Mouse (Mus musculus) liver, embryonic 14.5 days (tissue): ENCODE data around the gene Gm11020. TPM values are rescaled to one million over a fixed set of nuclear protein-coding genes. Genes with fewer than 3 reads are reported as not detected.
"Not testable (repeated sequence)": the region's sequence is repeated elsewhere in the genome, so short reads cannot be mapped to it uniquely, and the experiment has no call there.

ENCODE experiments used
- ATAC-seq: fragments of 200-750 bp; cut with Nextera tagmentation; 2 replicates; pipeline ENCODE4 v1.8.0; 2017; ENCODE audit warnings: moderate number of reproducible peaks, mild to moderate bottlenecking, moderate library complexity; ENCODE audit not compliant: insufficient read depth
- DNase-seq, 3 experiments: peaks; one replicate each; pipeline ENCODE4 v3.0.0-alpha.2; 2012 to 2013; ENCODE audit warnings: low read depth in 3 of 3, low spot score in 3 of 3
- H3K27ac ChIP-seq: fragments of 300-500 bp; sonication (generic); 2 replicates; pipeline ENCODE4 v1.5.1; 2014; ENCODE audit warnings: moderate library complexity, mild to moderate bottlenecking, control low read depth, inconsistent platforms
- H3K27me3 ChIP-seq: fragments of 300-500 bp; sonication (generic); 2 replicates; pipeline ENCODE4 v1.6.1; 2014; ENCODE audit warnings: mild to moderate bottlenecking, low read length, moderate library complexity; ENCODE audit not compliant: control insufficient read depth, insufficient read depth
- H3K36me3 ChIP-seq: fragments of 300-500 bp; sonication (generic); replicated peaks from 2 replicates; pipeline ENCODE4 v1.6.1; 2014; ENCODE audit warnings: low read depth; ENCODE audit not compliant: control insufficient read depth, insufficient read depth
- H3K4me1 ChIP-seq, 2 experiments: fragments of 200-500 bp in 1 of 2; fragments of 300-500 bp in 1 of 2; sonication (generic) in 1 of 2; replicated peaks; 2 replicates each; pipeline ENCODE4 v1.6.1; 2012 to 2014; ENCODE audit warnings: antibody characterized with exemption in 1 of 2, inconsistent platforms in 1 of 2, low read length in 1 of 2; ENCODE audit not compliant: control insufficient read depth in 2 of 2, insufficient read depth in 2 of 2
- H3K4me2 ChIP-seq: fragments of 300-500 bp; sonication (generic); 2 replicates; pipeline ENCODE4 v1.6.1; 2014; ENCODE audit warnings: low read depth, mild to moderate bottlenecking, control low read depth, moderate library complexity
- H3K4me3 ChIP-seq, 2 experiments: fragments of 200-500 bp in 1 of 2; fragments of 300-500 bp in 1 of 2; sonication (generic) in 1 of 2; 2 replicates each; pipeline ENCODE4 v1.5.1; 2012 to 2014; ENCODE audit warnings: low read depth in 2 of 2, low read length in 2 of 2, mild to moderate bottlenecking in 2 of 2, control low read depth in 1 of 2, inconsistent platforms in 1 of 2, moderate library complexity in 1 of 2; ENCODE audit not compliant: insufficient read depth in 1 of 2
- H3K9ac ChIP-seq: fragments of 300-500 bp; sonication (generic); replicated peaks from 2 replicates; pipeline ENCODE4 v1.6.1; 2014; ENCODE audit warnings: mild to moderate bottlenecking, control low read depth, moderate library complexity
- H3K9me3 ChIP-seq: fragments of 300-500 bp; sonication (generic); 2 replicates; pipeline ENCODE4 v1.6.1; 2016; ENCODE audit warnings: low read length, mixed read lengths; ENCODE audit not compliant: control insufficient read depth
- CTCF ChIP-seq: IDR thresholded peaks from 2 replicates; pipeline ENCODE4 v1.5.1; 2016; ENCODE audit warnings: antibody characterized with exemption, low read depth, control low read depth
- EP300 ChIP-seq: IDR thresholded peaks from 2 replicates; pipeline ENCODE4 v1.6.1; 2016; ENCODE audit warnings: antibody characterized with exemption, low read depth
- WGBS: fragments of 180-500 bp; shearing (Covaris S2); extraction: QIAGEN DNeasy Blood & Tissue Kit; methylation state at CpG from one replicate; pipeline ENCODE4 v1.1.7; 2014; ENCODE audit not compliant: insufficient replicate concordance; 5-methylcytosine and 5-hydroxymethylcytosine counted together
- polyA plus RNA-seq, 2 experiments: library from polyadenylated mRNA; depleted of rRNA in 1 of 2; stranded (reverse) in 1 of 2; unstranded in 1 of 2; fragments of >200 nt; fragmentation: Nextera tagmentation in 1 of 2; extraction: Ambion mirVana in 1 of 2; gene quantifications; 2 replicates each; pipeline versions ENCODE4 v1.2.1 to v1.2.3; 2012 to 2014

Gene Gm11020
- not detected in 2 replicates for polyA plus RNA-seq (2012; rRNA removed)
- polyA plus RNA-seq (2014; fragmentation: Nextera tagmentation; extraction: Ambion mirVana) = not detected in 2 replicates

DNA sequence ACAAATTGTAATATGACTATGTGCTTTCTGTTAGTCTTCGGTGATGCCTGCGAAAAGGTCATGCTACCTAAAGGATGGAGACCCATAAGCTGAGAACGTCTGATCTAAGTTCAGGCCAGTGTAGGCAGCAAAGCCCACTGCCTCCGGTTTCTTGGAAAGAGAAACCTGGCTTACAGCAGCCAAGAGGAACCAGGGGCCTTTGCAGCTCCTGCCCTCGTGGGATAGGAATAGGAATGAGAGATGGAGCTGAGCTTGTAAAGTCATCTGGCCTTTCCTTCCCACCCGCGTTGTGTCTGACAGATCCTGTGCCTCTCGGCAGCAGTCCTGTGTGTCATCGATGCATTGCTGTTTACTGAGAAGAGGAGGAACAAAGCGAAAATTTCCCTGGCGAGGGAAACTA, at the start of gene Gm11020:
TSS of gene Gm11020 (plus strand) at position 301 of the 400 bp plus-strand sequence.
- DNase-seq, ATAC-seq: not testable (repeated sequence)

DNA sequence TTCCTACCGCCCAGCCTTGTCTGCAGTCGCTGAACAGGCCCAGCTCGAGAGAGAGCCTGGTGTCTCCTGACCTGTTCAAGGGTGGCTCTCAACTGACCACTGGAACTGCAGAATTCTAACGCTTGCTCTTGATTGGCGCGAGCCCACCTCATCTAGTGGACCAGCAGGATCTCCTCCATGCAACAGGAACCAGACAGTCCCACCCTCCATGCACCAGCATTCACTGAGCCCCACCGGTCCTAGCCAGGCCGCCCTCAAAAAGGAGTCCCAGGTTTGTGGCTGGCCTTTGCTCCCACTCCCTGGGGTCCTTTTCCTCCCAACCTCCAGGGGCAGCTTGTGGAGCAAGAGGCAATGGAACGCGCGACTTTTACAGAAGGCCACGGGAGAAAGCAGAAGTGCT, 28.3 kb upstream of the Gm11020 start, which contains the start of gene Cmtm2a:
TSS of gene Cmtm2a (minus strand) at position 101 of the 400 bp plus-strand sequence.
- not testable (repeated sequence) for ATAC-seq, H3K4me1 ChIP-seq, H3K27ac ChIP-seq, DNase-seq, H3K4me2 ChIP-seq, H3K9ac ChIP-seq, H3K9me3 ChIP-seq, H3K36me3 ChIP-seq, H3K4me3 ChIP-seq, H3K27me3 ChIP-seq
- WGBS = 65% methylated on average over 12 of the region's 12 CpGs

More for the DNA sequence above, at the start of gene Gm11020:
- not testable (repeated sequence) for H3K27ac ChIP-seq, H3K36me3 ChIP-seq, H3K4me2 ChIP-seq, H3K9me3 ChIP-seq, H3K4me3 ChIP-seq, H3K27me3 ChIP-seq, H3K9ac ChIP-seq, H3K4me1 ChIP-seq
- 71% methylated on average over 8 of the region's 11 CpGs for WGBS

DNA sequence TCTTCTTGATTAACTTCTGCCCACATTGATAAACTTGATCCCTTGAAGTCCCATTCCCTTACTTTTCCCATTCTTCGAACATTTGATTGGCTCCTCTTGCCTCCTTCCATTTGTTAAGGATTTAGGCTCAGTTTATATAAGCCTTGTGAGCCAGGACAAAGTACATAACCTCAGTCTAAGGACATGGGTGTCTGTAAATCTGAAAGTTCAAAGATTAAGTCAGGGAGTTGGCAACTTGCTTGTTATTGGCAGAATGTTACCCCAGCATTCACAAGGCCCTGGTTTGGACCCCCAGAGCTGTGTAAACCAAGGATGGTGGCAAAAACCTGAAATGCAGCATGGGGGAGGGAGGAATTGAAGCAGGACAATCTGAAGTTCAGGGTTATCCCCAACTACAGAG, 27.0 kb upstream of the Gm11020 start:
- peaks cover 0 to 2% of the 10 kb centered on the region in 2 experiments; a peak in 1 of 4 replicates for H3K4me1 ChIP-seq
- DNase-seq (no peak), ATAC-seq (no peak)
- H3K36me3 ChIP-seq = no peaks in the 10 kb centered on the region
- no peak overlapping the region for H3K9ac ChIP-seq
- TF ChIP-seq CTCF = no peak
- no peak for TF ChIP-seq EP300
- no peak overlapping the region for H3K4me3 ChIP-seq
- no peaks in the 10 kb centered on the region for H3K27me3 ChIP-seq
- 62% methylated on average over 1 of the region's 1 CpGs for whole genome bisulfite sequencing
- H3K27ac ChIP-seq = no peak overlapping the region
- H3K4me2 ChIP-seq = no peak overlapping the region
- H3K9me3 ChIP-seq = no peaks in the 10 kb centered on the region

DNA sequence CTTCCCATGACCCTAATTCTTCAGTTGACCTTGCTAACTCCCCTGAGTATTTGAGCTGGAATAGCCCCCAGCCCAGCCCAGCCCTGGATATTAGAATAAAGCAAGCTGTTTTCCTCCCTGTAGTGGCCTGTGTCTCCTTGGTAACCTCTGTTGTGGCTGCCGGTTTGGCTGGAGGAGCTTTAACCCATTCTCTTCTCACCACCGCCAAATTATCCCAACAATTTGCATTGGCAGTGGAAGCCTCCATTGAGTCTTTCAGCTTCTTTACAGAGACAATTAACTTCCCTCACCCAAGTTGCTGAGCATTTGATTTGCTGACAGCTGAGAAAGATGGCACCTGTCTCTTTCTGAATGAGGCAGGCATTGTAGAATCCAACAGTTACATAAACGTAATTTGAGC, 19.8 kb upstream of the Gm11020 start:
- ATAC-seq, DNase-seq, H3K4me1 ChIP-seq, H3K4me2 ChIP-seq, H3K27me3 ChIP-seq, H3K9ac ChIP-seq, H3K36me3 ChIP-seq, H3K27ac ChIP-seq, H3K4me3 ChIP-seq, H3K9me3 ChIP-seq: not testable (repeated sequence)
- 41% methylated on average over 3 of the region's 3 CpGs for WGBS

DNA sequence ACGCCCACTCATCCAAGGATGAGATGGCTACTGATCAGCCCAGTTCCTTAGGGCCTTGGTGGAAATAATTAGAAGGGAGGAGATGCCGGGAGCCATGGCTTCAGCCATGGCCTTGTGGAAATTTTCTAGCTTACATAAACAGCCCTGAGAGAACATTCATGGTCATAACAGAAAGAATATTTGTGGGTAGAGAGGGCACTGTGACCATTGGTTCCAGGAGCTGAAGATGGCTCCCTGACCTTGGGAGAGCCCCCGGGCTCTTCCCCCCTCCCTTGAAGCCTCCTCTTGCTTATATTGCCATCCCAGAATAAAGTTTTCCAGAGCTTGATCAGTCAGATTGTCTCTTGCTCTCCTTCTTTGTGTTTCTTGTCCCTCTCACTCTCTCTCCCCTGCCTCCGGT, 18.8 kb upstream of the Gm11020 start:
- not testable (repeated sequence) for H3K9ac ChIP-seq, H3K27me3 ChIP-seq, H3K9me3 ChIP-seq, H3K36me3 ChIP-seq, ATAC-seq, DNase-seq, H3K4me1 ChIP-seq, H3K27ac ChIP-seq, H3K4me2 ChIP-seq, H3K4me3 ChIP-seq
- 72% methylated on average over 4 of the region's 4 CpGs for WGBS

DNA sequence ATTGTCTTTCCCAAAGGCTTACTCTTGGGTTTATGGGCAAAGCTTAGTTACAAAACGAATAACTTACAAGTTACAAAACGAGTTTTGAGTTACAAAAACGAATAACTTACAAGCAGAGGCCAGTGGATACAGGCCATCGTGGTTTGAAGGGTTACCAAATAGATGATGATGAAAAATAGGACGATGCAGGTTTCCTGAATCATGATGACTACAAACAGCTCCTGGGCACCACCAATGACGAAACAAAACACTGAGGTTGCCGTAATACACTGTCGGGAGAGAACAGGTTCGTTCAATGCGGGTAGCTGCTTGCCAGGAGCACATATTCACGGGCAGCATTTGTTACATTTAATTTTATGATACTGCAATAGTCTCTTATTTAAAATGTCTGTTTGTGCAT, 16.4 kb upstream of the Gm11020 start:
- Histone ChIP-seq H3K9me3 (no peaks in the 10 kb centered on the region), H3K36me3 (no peaks in the 10 kb centered on the region), H3K4me2 (no peak overlapping the region), H3K27ac (no peak overlapping the region), H3K4me1 (no peaks in the 10 kb centered on the region; a peak in 1 of 4 replicates), H3K4me3 (no peak overlapping the region), H3K27me3 (no peaks in the 10 kb centered on the region), H3K9ac (no peak overlapping the region)
- 64% methylated on average over 11 of the region's 11 CpGs for whole genome bisulfite sequencing
- ATAC-seq = no peak
- TF ChIP-seq EP300 = no peak
- no peak for TF ChIP-seq CTCF
- no peak for DNase-seq

DNA sequence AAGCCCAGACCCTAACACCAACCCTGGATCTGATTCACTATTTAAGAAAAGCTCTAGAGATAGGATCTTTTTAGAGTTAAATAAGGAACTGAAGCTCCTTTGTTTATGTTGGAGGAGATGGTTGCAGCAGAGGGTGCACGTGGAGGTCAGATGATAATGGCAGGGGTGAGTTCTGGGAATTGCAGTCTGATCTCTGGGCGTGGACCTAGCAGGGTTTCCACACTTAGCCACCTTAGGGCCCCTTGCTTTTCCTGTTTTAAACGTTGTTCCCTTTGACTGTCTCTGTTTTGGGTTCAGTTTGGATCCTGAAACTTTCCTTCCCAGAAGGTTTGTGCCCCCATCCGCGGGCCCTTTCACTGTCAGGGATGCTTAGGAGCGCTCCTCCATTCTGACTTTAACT, 13.0 kb upstream of the Gm11020 start:
- H3K4me3 ChIP-seq, H3K36me3 ChIP-seq, H3K27me3 ChIP-seq, H3K9ac ChIP-seq, H3K4me1 ChIP-seq, H3K27ac ChIP-seq, H3K4me2 ChIP-seq, H3K9me3 ChIP-seq, ATAC-seq, DNase-seq: not testable (repeated sequence)
- 42% methylated on average over 6 of the region's 6 CpGs for WGBS

DNA sequence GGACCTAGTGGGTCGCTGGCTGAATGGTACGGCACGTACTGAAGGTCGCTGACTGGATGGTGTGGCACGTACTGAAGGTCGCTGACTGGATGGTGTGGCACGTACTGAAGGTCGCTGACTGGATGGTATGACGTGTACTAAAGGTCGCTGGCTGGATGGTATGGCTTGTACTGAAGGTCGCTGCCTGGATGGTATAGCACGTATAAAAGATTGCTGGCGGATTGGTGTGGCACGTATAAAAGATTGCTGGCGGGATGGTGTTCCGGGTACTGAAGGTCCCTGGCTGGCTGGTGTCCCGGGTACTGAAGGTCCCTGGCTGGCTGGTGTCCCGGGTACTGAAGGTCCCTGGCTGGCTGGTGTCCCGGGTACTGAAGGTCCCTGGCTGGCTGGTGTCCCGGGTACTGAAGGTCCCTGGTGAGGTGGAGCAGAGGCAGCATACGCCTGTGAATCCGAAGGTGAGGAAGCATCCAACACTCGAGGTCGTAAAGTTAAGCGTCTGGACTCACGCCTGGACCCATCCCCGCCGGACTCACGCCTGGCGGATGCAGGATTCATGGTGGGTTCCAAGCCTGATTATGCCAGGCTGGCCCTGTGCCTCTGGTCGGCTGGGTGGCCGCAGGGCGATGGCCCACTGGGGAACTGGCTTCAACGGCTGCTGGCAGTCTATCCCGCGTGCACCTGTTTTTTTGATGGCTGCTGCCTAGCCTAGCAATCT, 11.8 kb upstream of the Gm11020 start, which contains the start of the genes Gm45711 and Cmtm1:
TSS of gene Gm45711 (minus strand) at position 641 of the 715 bp plus-strand sequence.
TSS of gene Cmtm1 (minus strand) at position 705 of the 715 bp plus-strand sequence.
- H3K9ac ChIP-seq, H3K4me1 ChIP-seq, H3K27me3 ChIP-seq, H3K27ac ChIP-seq, H3K4me3 ChIP-seq, H3K4me2 ChIP-seq, H3K9me3 ChIP-seq, DNase-seq, H3K36me3 ChIP-seq, ATAC-seq: not testable (repeated sequence)
- WGBS = 77% methylated on average over 33 of the region's 36 CpGs
